Mouse (Mus musculus): ENCODE data around the gene Ndst4.

Gene Ndst4

GRCm38 (mm10) chr3:125403601-125404396, at the start of gene Ndst4:
Ndst4 (plus strand) TSS chr3:125404076.
- no peak for DNase-seq (ENCODE audit: low read depth, low spot score)

- no peak for DNase-seq (ENCODE audit: low read depth, low spot score)
Measured at GRCm38 (mm10) chr3:125397443-125397842, 6.4 kb upstream of the Ndst4 start.

- no peak for DNase-seq (ENCODE audit: low read depth, low spot score)
Measured at GRCm38 (mm10) chr3:125406456-125406855, 2.6 kb downstream of the Ndst4 start.

GRCm38 (mm10) chr3:125406991-125407390, 3.1 kb downstream of the Ndst4 start:
- DNase-seq (ENCODE audit: low read depth, low spot score), result no peak

GRCm38 (mm10) chr3:125466894-125467652, 63.2 kb downstream of the Ndst4 start:
- DNase-seq (ENCODE audit: low read depth, low spot score), result no peak

GRCm38 (mm10) chr3:125510102-125510501, 106.2 kb downstream of the Ndst4 start:
- no peak for DNase-seq (ENCODE audit: low read depth, low spot score)

- no peak for DNase-seq (ENCODE audit: low read depth, low spot score)
Measured at GRCm38 (mm10) chr3:125533371-125533770, 129.5 kb downstream of the Ndst4 start.

- DNase-seq (ENCODE audit: low read depth, low spot score), result no peak
Measured at GRCm38 (mm10) chr3:125570602-125571001, 166.7 kb downstream of the Ndst4 start.

- no peak for DNase-seq (ENCODE audit: low read depth, low spot score)
Measured at GRCm38 (mm10) chr3:125632233-125632632, 228.4 kb downstream of the Ndst4 start.

- no peak for DNase-seq (ENCODE audit: low read depth, low spot score)
Measured at GRCm38 (mm10) chr3:125655009-125655635, 251.2 kb downstream of the Ndst4 start.

- DNase-seq (ENCODE audit: low read depth, low spot score), result no peak
Measured at GRCm38 (mm10) chr3:125660114-125660717, 256.3 kb downstream of the Ndst4 start.

- no peak for DNase-seq (ENCODE audit: low read depth, low spot score)
Measured at GRCm38 (mm10) chr3:125660884-125661532, 257.1 kb downstream of the Ndst4 start.

GRCm38 (mm10) chr3:125673997-125674794, 270.3 kb downstream of the Ndst4 start:
- no peak for DNase-seq (ENCODE audit: low read depth, low spot score)

GRCm38 (mm10) chr3:125675211-125675896, 271.5 kb downstream of the Ndst4 start:
- no peak for DNase-seq (ENCODE audit: low read depth, low spot score)

- DNase-seq (ENCODE audit: low read depth, low spot score), result peak; percentile 6
Measured at GRCm38 (mm10) chr3:125678924-125679323, 275.0 kb downstream of the Ndst4 start.

GRCm38 (mm10) chr3:125683460-125684230, 279.8 kb downstream of the Ndst4 start:
- no peak for DNase-seq (ENCODE audit: low read depth, low spot score)

- no peak for DNase-seq (ENCODE audit: low read depth, low spot score)
Measured at GRCm38 (mm10) chr3:125684583-125684982, 280.7 kb downstream of the Ndst4 start.

GRCm38 (mm10) chr3:125687601-125688000, 283.7 kb downstream of the Ndst4 start:
- peak; percentile 4 for DNase-seq (ENCODE audit: low read depth, low spot score)

GRCm38 (mm10) chr3:125690948-125691347, 287.1 kb downstream of the Ndst4 start:
- DNase-seq (ENCODE audit: low read depth, low spot score), result no peak
